Mouse (Mus musculus) midbrain, embryonic 10.5 days (tissue): ENCODE data around the gene Miip. TPM values are rescaled to one million over a fixed set of nuclear protein-coding genes. Genes with fewer than 3 reads are reported as not detected.
A peak's percentile ranks its signal among the peaks of the same experiment; 100 is the strongest.

Source experiments
- DNase-seq: peaks from one replicate; pipeline ENCODE4 v3.0.0-alpha.2; 2017; ENCODE audit warnings: low spot score
- H3K27ac ChIP-seq: fragments of 300-500 bp; sonication (generic); replicated peaks from 2 replicates; pipeline ENCODE4 v1.5.1; 2016; ENCODE audit warnings: mild to moderate bottlenecking
- H3K27me3 ChIP-seq: fragments of 300-500 bp; sonication (generic); 2 replicates; pipeline ENCODE4 v1.6.1; 2016; ENCODE audit warnings: low read depth, mild to moderate bottlenecking; ENCODE audit not compliant: poor library complexity, severe bottlenecking
- H3K36me3 ChIP-seq: fragments of 300-500 bp; sonication (generic); 2 replicates; pipeline ENCODE4 v1.6.1; 2016; ENCODE audit warnings: mild to moderate bottlenecking, moderate library complexity
- H3K4me1 ChIP-seq: fragments of 300-500 bp; sonication (generic); 2 replicates; pipeline ENCODE4 v1.6.1; 2016
- H3K4me3 ChIP-seq: fragments of 300-500 bp; sonication (generic); 2 replicates; pipeline ENCODE4 v1.5.1; 2016; ENCODE audit warnings: mild to moderate bottlenecking, moderate library complexity
- H3K9me3 ChIP-seq: fragments of 300-500 bp; sonication (generic); replicated peaks from 2 replicates; pipeline ENCODE4 v1.6.1; 2016; ENCODE audit warnings: mild to moderate bottlenecking
- WGBS: fragments of 180-500 bp; shearing (Covaris S2); methylation state at CpG from one replicate; pipeline ENCODE4 v1.1.7; 2016; 5-methylcytosine and 5-hydroxymethylcytosine counted together
- polyA plus RNA-seq: library from polyadenylated mRNA; unstranded; fragments of >200 nt; fragmentation: Nextera tagmentation; extraction: Ambion mirVana; gene quantifications from 2 replicates; pipeline ENCODE4 v1.2.1, GENCODE M21; 2016

Miip gene
- polyA plus RNA-seq, 1 experiment from 2014 or later = 73.8 TPM

GRCm38 (mm10) chr4:147888237-147888636 is 19.6 kb upstream of the Miip start:
- DNase-seq = no peak
- Histone ChIP-seq H3K9me3 (no peaks in the 10 kb centered on the region; the same call in 1 of the 2 replicates), H3K4me1 (no peaks in the 10 kb centered on the region), H3K4me3 (no peak overlapping the region), H3K27ac (no peak overlapping the region), H3K36me3 (peaks cover 95% of the 10 kb centered on the region), H3K27me3 (no peaks in the 10 kb centered on the region)
- WGBS = 88% methylated on average over 4 of the region's 4 CpGs

GRCm38 (mm10) chr4:147887277-147887676 is 18.7 kb upstream of the Miip start:
- DNase-seq = no peak
- Histone ChIP-seq H3K4me3 (no peak overlapping the region), H3K9me3 (no peaks in the 10 kb centered on the region; the same call in 1 of the 2 replicates), H3K27me3 (no peaks in the 10 kb centered on the region), H3K4me1 (no peaks in the 10 kb centered on the region), H3K36me3 (peaks cover 95% of the 10 kb centered on the region), H3K27ac (no peak overlapping the region)
- WGBS = 94% methylated on average over 7 of the region's 7 CpGs

DNA sequence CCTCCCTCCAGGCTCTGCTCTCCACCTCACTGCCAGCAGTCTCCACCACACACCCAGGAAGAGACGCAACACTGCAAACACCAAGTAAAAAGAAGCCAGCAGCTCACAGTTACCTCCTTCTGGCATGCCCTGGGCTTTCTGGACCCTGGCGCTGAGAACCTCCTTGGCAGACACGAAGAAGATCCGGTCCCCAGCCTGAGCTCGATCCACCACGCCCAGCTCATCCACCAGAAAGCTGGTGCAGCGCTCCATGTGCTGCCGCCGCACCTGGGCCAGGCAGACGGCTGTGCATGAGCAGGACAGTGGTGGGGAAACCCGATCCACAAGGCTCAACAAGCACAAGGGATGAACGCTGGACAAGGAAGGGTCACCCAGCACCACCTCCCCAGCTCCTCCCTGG is 17.5 kb upstream of the Miip start:
- Histone ChIP-seq H3K27me3 (no peaks in the 10 kb centered on the region), H3K9me3 (no peaks in the 10 kb centered on the region; the same call in 1 of the 2 replicates), H3K4me1 (no peaks in the 10 kb centered on the region), H3K36me3 (peaks cover 95% of the 10 kb centered on the region), H3K4me3 (no peak overlapping the region), H3K27ac (no peak overlapping the region)
- WGBS = 92% methylated on average over 12 of the region's 12 CpGs
- no peak for DNase-seq

GRCm38 (mm10) chr4:147884138-147884537 is 15.5 kb upstream of the Miip start:
- H3K4me1 ChIP-seq = 0 out of 2 replicates have a peak, but pooled peaks cover 4% of the 10 kb centered on the region
- no peak overlapping the region for H3K27ac ChIP-seq
- no peak for DNase-seq
- 86% methylated on average over 3 of the region's 3 CpGs for WGBS
- no peak overlapping the region for H3K4me3 ChIP-seq
- peaks cover 98% of the 10 kb centered on the region for H3K36me3 ChIP-seq
- no peaks in the 10 kb centered on the region; the same call in 1 of the 2 replicates for H3K9me3 ChIP-seq
- no peaks in the 10 kb centered on the region for H3K27me3 ChIP-seq

DNA sequence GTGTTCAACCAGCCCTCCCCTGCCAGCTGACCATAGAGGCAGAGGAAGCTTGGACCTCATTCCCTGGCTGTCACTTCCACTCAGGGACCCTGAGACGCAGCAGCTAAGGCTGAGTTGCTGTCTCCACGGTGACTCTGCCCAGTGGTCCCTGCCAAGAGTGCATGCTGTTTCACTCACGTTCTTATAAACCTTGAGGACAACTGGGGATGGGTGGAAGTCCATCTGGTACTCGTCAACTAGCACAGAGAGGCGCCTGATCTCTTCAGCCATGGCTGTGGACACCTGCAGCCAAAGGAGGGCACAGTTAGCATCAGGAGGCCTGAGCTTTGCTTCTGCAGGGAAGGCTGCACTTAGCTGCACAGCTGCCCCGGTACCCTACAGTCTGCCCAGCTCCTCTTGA is 14.4 kb upstream of the Miip start:
- no peak overlapping the region for H3K27ac ChIP-seq
- WGBS = 86% methylated on average over 6 of the region's 6 CpGs
- H3K4me3 ChIP-seq = no peak overlapping the region
- no peaks in the 10 kb centered on the region for H3K27me3 ChIP-seq
- H3K4me1 ChIP-seq = 0 out of 2 replicates have a peak, but pooled peaks cover 4% of the 10 kb centered on the region
- H3K9me3 ChIP-seq = no peaks in the 10 kb centered on the region; the same call in 1 of the 2 replicates
- DNase-seq = no peak
- peaks cover 98% of the 10 kb centered on the region for H3K36me3 ChIP-seq

- no peak for DNase-seq
- WGBS = 96% methylated on average over 7 of the region's 7 CpGs
- Histone ChIP-seq H3K4me3 (no peak overlapping the region), H3K27me3 (no peaks in the 10 kb centered on the region), H3K4me1 (0 out of 2 replicates have a peak, but pooled peaks cover 4% of the 10 kb centered on the region), H3K36me3 (peaks cover 98% of the 10 kb centered on the region), H3K9me3 (no peaks in the 10 kb centered on the region; the same call in 1 of the 2 replicates), H3K27ac (no peak overlapping the region)
Measured at GRCm38 (mm10) chr4:147881792-147882191, 13.2 kb upstream of the Miip start.

GRCm38 (mm10) chr4:147879865-147880264 is 11.2 kb upstream of the Miip start:
- 66% methylated on average over 5 of the region's 5 CpGs for WGBS

GRCm38 (mm10) chr4:147879456-147879855 is 10.8 kb upstream of the Miip start:
- Histone ChIP-seq H3K27me3 (no peaks in the 10 kb centered on the region), H3K4me3 (no peak overlapping the region), H3K27ac (no peak overlapping the region), H3K36me3 (peaks cover 98% of the 10 kb centered on the region), H3K4me1 (0 out of 2 replicates have a peak, but pooled peaks cover 4% of the 10 kb centered on the region), H3K9me3 (no peaks in the 10 kb centered on the region)
- no peak for DNase-seq
- WGBS = 88% methylated on average over 2 of the region's 2 CpGs

More at GRCm38 (mm10) chr4:147879865-147880264, 11.2 kb upstream of the Miip start:
- Histone ChIP-seq H3K4me1 (0 out of 2 replicates have a peak, but pooled peaks cover 4% of the 10 kb centered on the region), H3K27ac (no peak overlapping the region), H3K27me3 (no peaks in the 10 kb centered on the region), H3K36me3 (peaks cover 98% of the 10 kb centered on the region), H3K9me3 (no peaks in the 10 kb centered on the region), H3K4me3 (no peak overlapping the region)
- no peak for DNase-seq

DNA sequence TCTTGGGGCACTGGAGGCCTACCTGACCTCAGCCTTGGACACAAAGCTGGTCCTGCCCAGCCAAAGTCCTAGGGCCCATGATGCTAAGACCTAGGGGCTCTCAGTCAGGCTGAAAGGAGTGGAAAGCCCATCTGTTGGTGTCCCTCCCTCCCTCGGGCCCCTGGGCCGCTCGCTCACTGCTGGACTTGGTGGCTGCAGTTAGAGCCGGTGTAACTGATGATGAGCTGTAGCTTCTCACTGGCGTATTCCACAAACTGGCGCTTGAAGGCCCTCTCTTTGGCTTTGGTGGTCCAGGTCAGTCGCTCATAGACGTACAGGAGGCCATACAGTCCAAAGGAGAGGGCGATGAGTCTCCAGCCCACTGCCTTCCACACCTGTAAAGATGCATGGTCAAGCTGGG is 9.9 kb upstream of the Miip start:
- 91% methylated on average over 9 of the region's 9 CpGs for WGBS
- no peak overlapping the region for H3K4me3 ChIP-seq
- no peaks in the 10 kb centered on the region for H3K27me3 ChIP-seq
- no peak for DNase-seq
- peaks cover 99% of the 10 kb centered on the region for H3K36me3 ChIP-seq
- 0 out of 2 replicates have a peak, but pooled peaks cover 4% of the 10 kb centered on the region for H3K4me1 ChIP-seq
- H3K27ac ChIP-seq = no peak overlapping the region
- no peaks in the 10 kb centered on the region for H3K9me3 ChIP-seq

DNA sequence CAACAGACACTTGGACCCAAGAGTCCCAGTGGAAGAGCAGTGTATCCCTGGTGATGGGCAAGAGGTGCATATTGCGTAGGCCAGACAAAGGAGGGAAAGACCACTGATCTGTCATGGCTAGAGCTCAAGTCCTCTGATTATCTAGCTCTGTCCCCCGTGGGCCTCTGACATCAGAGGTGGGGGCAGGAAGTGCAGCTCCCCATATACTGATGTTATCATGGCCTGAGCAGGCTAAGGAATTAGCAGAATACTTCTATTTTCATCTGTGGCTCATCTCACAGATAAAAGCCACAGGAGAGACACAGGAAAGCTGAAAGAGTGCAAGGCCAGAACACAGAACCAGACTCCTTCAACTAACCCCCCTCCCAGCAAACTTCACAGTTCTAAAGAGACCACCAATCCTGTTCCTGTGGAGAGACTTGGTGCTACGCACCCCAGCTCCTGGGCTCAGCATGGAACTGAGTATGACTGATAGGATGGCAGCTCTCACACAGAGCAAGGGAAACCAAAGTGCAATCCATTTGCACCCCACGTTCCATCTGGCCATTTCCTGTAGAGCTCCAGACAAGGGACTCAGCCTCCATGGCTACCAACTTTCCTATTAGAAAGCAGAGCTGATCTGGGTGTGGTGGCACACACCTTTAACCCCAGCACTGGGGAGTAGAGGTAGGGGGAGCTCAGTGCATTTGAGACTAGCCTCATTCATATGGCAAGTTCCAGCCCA is 7.4 kb upstream of the Miip start:
- Histone ChIP-seq H3K9me3 (0 out of 2 replicates have a peak, but pooled peaks cover 4% of the 10 kb centered on the region), H3K27me3 (no peaks in the 10 kb centered on the region), H3K36me3 (peaks cover 99% of the 10 kb centered on the region), H3K27ac (no peak overlapping the region), H3K4me1 (0 out of 2 replicates have a peak, but pooled peaks cover 4% of the 10 kb centered on the region), H3K4me3 (no peak overlapping the region)
- DNase-seq = no peak
- 96% methylated on average over 4 of the region's 4 CpGs for WGBS

GRCm38 (mm10) chr4:147869238-147869637 is 622 bp upstream of the Miip start:
- H3K27ac ChIP-seq = peak overlapping the region; percentile 87
- H3K36me3 ChIP-seq = peaks cover 66% of the 10 kb centered on the region
- DNase-seq = peak; percentile 23
- 12% methylated on average over 5 of the region's 5 CpGs for WGBS
- H3K4me1 ChIP-seq = peaks cover 28% of the 10 kb centered on the region
- H3K9me3 ChIP-seq = 0 out of 2 replicates have a peak, but pooled peaks cover 5% of the 10 kb centered on the region
- H3K27me3 ChIP-seq = no peaks in the 10 kb centered on the region
- peak overlapping the region; percentile 95 for H3K4me3 ChIP-seq

DNA sequence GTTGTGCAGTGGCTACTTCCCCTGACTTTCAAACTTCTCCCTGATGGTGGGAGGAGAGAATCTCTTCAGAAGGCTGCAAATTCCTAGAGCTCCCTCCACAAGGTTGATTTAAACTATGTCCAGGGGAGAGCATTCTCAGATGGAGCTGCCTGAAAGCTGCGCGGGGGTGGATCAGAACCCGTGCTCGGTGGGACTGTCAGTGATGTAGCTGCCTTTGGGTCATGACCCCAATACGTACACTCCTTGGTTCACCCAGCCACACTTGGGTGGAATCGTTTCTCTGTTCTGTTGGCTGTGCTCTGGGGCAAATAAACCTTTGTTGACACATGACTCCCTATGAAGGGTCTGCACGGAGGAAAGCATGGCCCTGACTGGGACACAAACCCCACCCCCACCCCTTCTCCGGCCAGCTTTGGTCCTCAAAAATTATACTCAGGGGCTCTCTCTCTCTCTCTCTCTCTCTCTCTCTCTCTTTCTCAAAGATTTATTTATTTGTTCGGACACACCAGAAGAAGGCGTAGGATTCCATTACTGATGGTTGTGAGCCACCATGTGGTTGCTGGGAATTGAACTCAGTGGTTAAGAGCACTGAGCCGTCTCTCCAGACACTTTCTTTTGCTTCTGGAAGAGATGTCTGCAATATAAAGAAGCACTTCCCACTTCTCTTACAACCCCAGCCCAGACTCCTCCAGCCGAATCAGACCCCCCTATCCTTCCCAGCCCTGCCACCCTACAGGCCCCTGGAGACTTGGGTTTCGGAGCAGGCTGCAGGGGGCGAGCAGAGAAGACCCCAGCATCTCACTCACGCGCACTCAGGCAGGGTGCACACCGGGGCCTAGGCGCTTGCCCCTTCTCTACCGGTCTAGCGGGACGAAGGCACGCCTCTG is 810 bp downstream of the Miip start:
- Histone ChIP-seq H3K27me3 (no peaks in the 10 kb centered on the region), H3K36me3 (peaks cover 66% of the 10 kb centered on the region), H3K27ac (peak overlapping the region; percentile 93), H3K4me3 (peak overlapping the region; percentile 95), H3K4me1 (peaks cover 28% of the 10 kb centered on the region), H3K9me3 (0 out of 2 replicates have a peak, but pooled peaks cover 5% of the 10 kb centered on the region)
- WGBS = 12% methylated on average over 22 of the region's 22 CpGs
- DNase-seq = no peak
